Mouse (Mus musculus) adrenal gland, adult 2 months (tissue): ENCODE measurements around the gene Clmp. TPM values are rescaled to one million over a fixed set of nuclear protein-coding genes. Genes with fewer than 3 reads are reported as not detected.

Experiments used
- DNase-seq: peaks from one replicate; pipeline ENCODE4 v3.0.0; 2021
- polyA plus RNA-seq: library from polyadenylated mRNA; depleted of rRNA; stranded (reverse); fragments of >200 nt; gene quantifications from 2 replicates; pipeline ENCODE4 v1.2.3, GENCODE M21; 2012
- total RNA-seq, 2 experiments: library from RNA; stranded (reverse); gene quantifications; 2 replicates each; pipeline ENCODE4 v1.2.3; 2021

Gene Clmp
- total and polyA plus RNA-seq, 3 experiments = 6.3 to 29.5 (median 6.3) TPM

DNA sequence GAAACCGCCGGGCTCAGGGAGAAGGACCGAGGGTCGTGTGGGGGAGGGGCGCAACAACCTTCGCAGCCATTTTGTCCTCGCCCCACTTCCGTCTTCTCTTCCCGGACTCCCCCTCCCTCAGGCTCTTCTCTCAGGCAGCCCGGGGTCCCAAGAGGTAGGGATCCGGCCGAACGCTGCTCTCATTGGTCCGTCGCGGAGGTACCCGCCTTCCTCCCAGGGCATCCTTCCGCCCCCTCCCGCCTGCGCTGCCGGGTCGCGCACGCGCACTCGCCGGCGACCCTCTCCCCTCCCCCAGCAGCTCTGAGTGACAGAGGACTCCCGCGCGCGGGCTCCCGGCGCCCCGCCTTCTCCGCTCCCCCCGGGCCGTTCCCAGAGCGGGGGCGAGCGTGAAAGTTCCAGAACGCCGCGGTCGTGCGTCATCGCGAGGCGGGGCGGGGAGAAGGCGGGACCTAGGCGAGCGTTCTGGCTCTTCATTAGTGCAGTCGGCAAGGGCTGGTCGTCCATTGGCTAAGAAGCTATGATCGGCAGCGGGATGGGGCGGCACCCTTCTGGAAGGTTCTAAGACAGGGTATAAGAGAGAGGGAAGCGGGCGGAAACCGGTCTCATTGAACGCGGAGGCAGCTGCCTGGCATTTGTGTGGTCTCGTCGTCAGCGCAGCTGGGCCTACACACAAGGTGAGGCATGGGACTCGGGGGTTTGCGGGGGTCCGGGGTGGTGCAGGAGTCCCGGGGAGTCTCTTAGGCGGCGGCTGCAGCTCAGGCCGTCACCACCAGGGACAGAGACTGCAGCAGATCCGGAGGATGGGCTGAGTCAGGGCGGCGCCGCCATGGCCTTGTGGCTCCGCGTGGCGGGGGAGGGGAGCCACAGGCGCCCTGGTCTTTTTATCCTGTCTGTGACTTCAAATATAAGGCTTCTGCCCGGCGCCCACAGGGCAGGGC, 115.2 kb downstream of the Clmp start, which contains the start of gene Hspa8:
Gene Hspa8 (plus strand): TSS at position 310 of the 938 bp plus-strand sequence.
- DNase-seq = peak; percentile 100

DNA sequence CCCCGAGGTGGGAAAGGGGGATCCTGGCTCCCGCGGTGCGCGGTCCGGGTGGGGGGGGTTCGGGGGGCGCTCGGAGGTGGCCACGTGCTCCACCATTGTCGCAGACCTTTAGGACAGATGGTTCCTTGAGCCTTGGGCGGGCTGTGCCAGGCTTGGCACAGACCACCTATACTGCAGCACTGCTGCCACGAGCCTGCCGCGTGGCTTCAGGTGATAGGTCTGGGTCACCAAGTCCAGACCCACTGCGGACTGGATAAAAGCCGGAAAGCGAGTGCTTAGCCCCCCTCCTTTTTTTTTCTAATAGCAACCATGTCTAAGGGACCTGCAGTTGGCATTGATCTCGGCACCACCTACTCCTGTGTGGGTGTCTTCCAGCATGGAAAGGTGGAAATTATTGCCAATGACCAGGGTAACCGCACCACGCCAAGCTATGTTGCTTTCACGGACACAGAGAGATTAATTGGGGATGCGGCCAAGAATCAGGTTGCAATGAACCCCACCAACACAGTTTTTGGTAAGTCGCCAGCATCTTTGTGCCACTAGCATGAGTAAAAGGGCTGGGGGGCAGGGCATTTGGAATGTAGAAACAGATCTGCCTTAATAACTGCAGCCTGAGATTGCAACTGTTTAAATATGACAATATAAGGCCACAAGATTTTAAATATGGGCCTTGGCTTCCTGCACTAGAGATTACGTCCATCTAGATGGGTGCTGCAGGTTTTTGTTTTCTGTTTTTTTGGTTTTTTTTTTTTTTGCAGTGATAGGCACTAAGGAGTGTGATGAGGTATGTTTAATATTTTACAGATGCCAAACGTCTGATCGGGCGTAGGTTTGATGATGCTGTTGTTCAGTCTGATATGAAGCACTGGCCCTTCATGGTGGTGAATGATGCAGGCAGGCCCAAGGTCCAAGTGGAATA, 116.1 kb downstream of the Clmp start:
- peak; percentile 66 for DNase-seq

DNA sequence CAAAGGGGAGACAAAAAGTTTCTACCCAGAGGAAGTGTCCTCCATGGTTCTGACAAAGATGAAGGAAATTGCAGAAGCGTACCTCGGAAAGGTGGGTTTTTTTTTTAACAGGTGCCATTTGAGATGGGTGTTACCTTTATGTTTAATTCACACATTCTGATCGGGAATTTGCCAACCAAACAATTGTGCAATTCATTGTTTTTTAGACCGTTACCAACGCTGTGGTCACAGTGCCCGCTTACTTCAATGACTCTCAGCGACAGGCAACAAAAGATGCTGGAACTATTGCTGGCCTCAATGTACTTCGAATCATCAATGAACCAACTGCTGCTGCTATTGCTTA, 116.7 kb downstream of the Clmp start:
- DNase-seq = peak; percentile 11

DNA sequence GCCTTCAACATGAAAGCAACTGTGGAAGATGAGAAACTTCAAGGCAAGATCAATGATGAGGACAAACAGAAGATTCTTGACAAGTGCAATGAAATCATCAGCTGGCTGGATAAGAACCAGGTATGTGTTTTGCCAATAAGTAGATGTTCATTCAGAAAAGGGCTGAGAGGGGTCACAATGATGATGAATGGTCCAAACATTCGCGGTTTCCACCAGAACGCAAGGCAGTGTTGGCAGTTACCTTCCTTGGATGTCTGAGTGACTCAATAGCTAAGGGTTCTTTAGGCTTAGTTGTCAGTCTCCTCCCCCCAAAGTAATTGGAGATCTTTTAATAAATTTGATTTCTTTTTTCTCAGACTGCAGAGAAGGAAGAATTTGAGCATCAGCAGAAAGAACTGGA, 118.8 kb downstream of the Clmp start:
- peak; percentile 10 for DNase-seq

DNA sequence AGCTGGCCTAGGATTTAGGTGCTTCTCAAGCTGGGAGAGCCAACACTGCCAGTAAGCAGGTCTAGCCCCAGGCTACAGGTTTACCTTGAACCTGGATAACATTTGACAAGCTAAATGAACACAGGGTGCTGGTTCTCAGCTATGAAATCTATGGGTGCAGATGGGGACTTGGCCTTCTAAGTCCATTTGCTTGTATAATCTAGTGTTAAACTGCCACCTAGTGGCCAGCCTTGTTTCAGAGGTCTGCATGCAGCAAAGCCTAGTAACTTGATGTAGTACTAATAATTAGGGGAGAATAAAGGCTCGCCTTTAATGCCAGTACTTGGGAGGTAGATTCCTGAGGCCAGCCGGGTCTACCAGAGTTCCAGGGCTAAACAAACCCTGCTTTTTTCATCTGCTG, 119.5 kb downstream of the Clmp start:
- DNase-seq = peak; percentile 59

DNA sequence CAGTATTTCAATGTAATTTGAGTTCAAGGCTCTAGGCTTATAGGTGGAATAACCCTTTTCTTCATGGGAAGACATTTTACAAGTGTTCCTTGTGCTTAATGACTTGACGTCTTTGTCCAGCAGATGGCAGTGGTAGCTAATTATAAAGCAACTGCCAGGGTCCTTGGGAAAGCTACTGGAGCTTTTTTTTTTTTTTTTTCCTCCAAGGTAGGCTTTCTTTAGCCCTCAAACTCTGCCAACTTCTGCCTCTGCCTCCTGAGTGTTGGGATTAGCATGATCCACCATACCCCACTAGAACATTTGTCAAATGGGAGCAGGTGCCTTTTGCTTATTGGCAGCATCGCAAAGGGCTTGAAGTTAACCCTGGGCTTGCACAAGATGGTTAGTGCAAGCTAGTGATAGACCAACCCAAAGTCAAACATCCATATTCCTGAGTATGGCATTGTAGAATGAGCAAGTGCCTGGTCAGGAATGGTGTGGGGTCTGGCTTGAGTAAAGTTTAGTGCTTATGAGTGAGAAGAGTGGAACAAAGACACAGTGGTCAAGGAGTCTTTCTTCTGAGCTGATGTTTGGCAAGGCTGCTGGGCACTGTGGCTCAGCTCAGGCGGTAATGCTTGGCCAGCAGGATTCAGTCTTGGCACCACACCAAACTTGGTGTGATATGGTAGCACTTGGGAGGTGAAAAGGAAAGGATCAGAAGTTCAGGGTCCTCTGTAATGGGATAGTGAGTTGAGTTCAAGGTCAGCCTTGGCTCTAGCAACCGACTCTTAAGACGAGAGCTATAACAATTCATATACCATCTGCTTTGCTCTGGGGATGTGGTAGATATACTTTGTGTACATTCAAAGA, 120.9 kb downstream of the Clmp start:
- DNase-seq = peak; percentile 46

DNA sequence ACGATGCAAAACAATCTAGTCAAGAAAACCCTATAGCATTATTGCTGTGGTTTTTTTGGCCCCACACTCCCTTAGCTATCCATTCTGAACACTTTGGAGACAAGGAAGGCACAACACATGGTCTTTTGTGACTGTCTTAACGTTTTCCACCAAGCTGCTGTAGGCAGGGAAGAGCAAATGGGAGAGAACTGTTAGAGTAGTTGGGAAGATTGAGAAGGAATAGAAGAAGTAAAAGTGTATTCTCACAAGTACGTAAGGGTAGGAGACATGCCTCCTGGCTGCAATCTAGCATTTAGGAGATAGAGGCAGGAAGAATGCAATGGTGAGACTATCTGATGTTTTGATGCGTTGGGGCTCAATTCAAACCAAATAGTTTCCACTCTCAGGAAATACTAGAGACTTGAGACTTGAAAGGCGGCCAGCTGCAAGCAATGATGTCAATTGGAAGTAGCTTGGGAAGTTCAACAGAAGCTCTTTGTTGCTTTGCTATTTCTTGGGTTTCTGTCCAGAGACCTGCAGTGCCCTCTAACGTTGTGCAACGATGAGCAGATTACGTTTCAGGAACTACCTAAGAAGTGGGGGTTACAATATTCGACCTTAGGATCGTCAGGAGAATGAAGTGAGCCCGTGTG, 121.6 kb downstream of the Clmp start:
- DNase-seq = peak; percentile 31

DNA sequence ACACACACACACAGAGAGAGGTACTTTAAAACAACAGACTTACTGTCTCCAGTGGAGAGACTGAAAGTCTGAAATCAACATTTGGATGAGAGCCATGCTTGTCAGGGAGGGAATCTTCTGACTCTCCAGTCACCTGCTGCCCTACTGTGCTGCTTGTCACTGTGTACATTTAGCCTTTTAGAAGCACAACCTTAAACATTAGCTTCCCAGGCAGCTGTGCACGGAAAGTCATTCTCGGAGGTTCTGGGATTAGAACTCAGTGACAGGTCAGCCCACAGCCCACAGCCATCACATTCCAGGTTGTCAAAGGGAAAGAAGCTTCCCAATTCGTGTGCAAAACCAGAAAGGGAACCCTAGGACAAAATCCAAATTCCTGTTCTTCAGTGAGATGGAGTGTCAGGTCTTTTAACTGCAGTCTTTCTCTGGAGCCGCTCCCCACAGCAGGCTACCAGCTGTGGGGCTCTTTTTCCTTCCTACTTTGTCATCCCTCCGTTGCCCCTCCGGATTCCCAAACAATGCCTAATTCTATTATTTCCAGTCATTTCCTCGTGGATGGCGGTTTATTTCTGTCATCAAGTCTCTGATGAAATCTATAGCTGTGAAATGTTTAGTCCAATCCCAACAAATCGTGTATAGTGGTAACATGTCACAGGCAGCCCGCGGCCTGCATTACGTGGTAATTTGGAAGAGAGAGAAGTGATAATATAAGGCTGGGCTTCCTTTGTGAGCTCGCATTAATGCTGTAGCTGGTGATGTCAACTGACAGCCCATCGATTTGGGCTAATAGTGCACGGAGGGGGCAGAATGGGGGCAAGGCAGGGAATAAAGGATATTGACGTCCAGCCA, 122.5 kb downstream of the Clmp start:
- peak; percentile 19 for DNase-seq

DNA sequence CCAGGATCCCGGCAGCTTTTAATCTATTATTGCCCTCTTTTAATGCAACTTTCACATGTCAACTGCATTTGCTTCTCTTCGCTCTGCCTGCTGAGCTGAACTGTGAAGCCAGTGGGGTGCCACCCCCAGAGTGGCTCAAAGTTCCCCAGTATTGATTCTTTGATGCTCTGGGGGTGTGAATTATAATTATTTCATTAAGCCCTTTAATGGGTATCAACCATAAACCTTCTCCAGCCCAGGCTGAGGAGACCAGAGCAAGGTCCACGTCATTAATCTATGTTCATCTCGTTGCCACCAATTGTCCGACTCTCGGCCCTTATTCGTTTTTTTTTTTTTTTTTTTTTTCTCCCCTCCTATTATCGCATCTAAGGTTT, 123.1 kb downstream of the Clmp start:
- no peak for DNase-seq

DNA sequence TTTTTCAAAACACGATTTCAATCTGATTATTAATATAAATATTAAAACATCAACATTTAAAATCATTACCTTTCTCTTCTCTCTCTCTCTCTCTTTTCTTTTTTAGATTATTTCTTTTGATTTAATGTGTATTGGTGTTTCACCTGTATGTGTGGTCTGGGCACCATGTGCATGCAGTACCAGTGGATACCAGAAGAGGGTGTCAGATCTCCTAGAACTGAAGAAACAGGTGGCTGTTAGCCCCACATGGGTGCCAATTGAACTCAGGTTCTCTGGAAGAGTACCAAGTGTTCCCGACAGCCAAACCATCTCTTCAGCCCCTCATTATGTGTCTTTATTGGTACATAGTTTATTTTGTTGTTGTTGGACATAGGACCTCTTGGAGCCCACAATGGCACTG, 126.1 kb downstream of the Clmp start:
- DNase-seq = no peak

DNA sequence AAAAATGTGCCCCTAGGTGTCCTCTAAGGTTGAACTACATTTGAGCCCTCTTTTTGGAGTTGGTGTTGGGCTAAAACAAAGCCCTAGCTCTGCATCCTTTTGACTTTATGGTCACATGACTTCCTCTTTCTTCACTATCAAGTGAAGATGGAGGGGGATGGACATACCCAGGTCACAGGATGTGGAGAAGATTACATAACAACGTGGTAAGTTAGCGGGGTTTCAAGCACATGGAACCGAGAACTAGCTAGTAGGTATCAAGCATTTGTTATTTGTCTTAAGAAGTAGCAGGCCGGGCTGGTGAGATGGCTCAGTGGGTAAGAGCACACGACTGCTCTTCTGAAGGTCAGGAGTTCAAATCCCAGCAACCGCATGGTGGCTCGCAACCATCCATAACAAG, 128.3 kb downstream of the Clmp start:
- no peak for DNase-seq

DNA sequence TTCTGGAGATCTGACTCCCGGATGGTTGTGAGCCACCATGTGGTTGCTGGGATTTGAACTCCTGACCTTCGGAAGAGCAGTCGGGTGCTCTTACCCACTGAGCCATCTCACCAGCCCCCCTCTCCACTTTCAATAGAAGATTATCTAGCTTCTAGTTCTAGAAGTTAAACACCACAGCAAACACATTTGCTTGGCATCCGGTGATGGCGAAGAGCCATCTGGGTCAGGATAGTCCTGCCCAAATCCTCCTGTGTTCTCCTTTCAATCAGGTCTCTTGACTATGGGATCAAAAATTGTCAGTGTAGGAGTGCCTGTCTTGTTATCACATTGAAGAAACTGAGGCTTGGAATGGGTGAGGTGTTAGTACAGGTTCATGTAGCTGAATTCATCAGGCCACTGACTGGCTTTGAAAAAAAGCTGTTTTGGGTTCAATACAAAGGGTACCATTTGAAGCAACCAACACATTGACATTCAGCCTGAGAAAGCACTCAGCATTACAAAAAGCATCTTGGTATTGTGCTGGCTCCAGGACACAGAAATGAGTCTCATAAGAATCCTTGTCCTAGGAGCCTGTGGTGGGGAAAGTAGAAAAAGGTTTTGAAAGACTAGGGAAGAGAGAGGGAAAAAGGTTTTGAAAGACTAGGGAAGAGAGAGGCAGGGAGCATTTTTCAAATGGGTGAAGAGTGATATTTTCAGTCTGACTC, 131.7 kb downstream of the Clmp start:
- DNase-seq = no peak

DNA sequence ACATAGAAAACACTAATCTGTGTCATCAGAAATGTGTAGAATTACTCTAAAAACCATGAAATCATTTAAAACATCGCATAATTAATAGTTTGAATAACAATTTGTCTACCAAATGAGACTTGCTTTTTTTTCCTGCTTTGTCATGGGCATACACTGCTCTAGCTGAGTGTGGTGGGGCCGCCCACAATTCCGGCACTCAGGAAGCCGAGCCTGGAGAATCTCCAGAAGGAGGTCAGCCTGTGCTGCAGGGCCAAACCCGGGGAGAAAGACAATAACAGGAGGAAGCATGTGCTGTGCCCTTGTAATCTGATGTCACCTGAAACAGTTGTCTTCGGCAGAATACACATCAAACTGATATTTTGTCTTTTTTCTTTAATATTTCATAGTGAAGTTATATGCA, 139.8 kb downstream of the Clmp start:
- DNase-seq = no peak

DNA sequence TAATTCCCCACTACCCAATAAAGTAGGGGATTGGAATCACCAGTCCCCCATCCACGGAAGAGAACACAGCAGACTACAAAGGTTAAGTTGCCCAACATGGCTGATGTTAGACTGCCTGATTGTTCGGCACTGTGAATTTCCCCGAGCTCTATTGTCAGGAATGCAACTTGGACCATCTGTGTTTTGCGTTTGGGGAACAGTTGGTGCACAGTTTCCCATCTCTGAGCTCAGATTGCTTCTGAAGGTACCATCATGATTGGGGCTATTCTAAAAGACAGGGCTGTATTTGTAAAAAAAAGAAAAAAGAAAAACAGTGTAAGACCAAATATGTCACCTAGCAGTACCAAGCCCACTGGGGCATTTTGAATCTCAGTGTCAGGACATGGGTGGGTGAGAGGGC, 141.6 kb downstream of the Clmp start:
- DNase-seq = no peak

DNA sequence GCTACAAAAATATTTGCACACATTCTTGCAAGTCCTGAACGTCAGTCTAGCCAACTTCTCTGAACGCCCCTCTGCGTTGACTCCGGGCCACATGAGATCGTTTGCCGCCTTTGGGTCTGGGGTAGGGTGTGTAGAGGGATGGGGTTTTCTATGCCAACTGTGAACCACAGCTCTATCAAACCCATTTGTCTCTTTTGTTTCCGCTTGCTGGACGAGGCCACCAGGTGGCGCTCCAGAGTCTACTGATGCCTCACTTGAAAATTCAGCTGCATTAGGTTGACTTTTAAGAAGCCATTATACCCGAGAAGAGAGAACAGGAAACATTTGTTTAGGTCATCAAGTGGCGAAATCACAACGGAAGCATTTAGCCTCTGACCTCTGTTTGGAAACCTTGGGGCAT, 148.8 kb downstream of the Clmp start:
- peak; percentile 60 for DNase-seq
